Mouse (Mus musculus): ENCODE measurements around the gene 4930519P11Rik.

- TF ChIP-seq POLR2AphosphoS2 (IDR thresholded peaks at IDR 0.05; ENCODE audit: low read depth, low read length) (no peak), TCF12 (IDR thresholded peaks at IDR 0.05; ENCODE audit: low read depth, low read length) (no peak)
Observed at GRCm38 (mm10) chr2:154572996-154573395, 40.2 kb downstream of the 4930519P11Rik start.
